Mouse (Mus musculus): ENCODE measurements around the gene Olfr1381.
"Not testable (repeated sequence)": the region's sequence is repeated elsewhere in the genome, so short reads cannot be mapped to it uniquely, and the experiment has no call there.

DNA sequence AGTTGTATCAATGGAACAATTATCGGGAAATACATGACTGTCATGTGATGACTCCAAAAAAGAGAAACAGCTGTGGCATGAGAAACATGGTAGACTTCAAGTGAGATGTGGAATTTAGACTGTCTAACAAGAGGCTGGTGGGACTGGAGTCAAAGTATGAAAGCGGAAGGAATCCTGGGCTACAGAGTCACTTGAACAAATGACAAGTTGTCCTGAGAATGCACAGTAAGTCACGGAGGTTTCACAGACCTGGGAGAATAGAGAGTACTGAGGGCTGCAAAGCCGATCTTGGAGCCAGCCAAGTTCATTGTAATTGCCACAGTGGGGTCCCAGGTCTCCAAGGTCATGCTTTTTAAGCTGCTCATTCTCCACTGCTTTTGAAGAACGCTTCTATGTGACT lies 13.3 kb downstream of the Olfr1381 start, which contains the start of gene Olfr1380:
- not testable (repeated sequence) for TF ChIP-seq POLR2A (IDR thresholded peaks at IDR 0.05; ENCODE audit: borderline replicate concordance, insufficient read depth, low read length); CTCF (IDR thresholded peaks at IDR 0.05; ENCODE audit: borderline replicate concordance, insufficient read depth, low read depth, low read length)

Measured in cerebellum, adult 2 months (tissue).